Mouse (Mus musculus): ENCODE data around the gene P3h4. TPM values are rescaled to one million over a fixed set of nuclear protein-coding genes. Genes with fewer than 3 reads are reported as not detected.

Gene P3h4
- polyA plus RNA-seq, 1 experiment from 2014 or later, result 34.3 TPM

DNA sequence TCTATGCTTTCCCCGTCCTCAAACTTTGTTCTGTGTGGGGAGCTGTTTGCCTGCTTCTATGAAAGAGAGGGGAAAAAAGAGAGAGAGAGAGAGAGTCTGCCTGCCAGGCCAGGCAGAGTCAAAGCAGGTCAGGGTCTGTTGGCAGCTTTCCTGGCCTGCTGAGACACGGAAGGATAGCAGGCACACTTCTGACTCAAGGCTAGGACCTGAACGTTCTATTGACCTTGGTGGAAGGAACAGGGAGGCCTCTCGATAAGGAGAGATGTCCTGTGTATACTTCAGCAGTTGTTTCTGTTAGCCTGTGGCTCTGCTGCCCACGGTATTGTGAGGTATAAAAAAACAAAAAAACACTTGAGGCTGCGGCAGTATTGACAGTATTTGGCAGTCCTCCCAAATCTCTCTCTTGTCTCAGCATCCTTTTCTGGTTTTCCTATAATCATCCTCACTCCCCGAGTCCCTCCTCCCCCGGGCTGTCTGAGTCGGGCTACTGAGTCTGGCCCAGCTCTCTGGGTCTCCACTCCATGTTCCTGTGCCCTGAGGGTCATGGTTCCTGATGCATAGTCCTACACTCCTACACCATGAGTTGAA, 14.1 kb upstream of the P3h4 start:
- no peak overlapping the region for H3K4me3 ChIP-seq
- H3K36me3 ChIP-seq, result peaks cover 31% of the 10 kb centered on the region
- no peak overlapping the region for H3K4me2 ChIP-seq (replicated peaks)
- peaks cover 3% of the 10 kb centered on the region for H3K4me1 ChIP-seq
- WGBS, result 83% methylated on average over 9 of the region's 9 CpGs
- no peak for ATAC-seq (ENCODE audit: low FRiP score)
- no peak overlapping the region for H3K9ac ChIP-seq
- no peaks in the 10 kb centered on the region for H3K9me3 ChIP-seq (replicated peaks)
- H3K27me3 ChIP-seq, result no peaks in the 10 kb centered on the region
- no peak overlapping the region for H3K27ac ChIP-seq

DNA sequence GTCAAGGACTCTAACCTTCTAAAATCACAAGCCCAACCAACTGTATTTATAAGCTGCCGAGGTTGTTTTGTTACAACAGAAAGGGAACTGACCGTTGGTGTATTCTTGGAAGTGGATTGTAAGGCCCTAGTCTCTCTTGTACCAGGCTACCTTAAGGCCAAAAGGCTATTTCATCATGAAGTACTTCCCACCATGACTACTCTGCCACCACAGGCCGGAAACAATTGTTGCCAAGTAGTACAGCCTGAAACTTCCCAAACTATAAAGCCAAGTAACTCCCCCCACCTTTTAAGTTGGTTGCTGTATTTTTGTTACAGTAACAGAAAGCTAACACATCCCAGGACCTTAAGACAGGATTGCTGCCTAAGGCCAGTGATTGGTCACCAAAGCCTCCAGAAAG, 12.2 kb upstream of the P3h4 start:
- no peak for ATAC-seq (ENCODE audit: low FRiP score)
- H3K27me3 ChIP-seq, result no peaks in the 10 kb centered on the region
- H3K4me1 ChIP-seq, result peaks cover 5% of the 10 kb centered on the region
- no peak overlapping the region for H3K9ac ChIP-seq
- no peaks in the 10 kb centered on the region for H3K9me3 ChIP-seq (replicated peaks)
- no peak overlapping the region for H3K4me2 ChIP-seq (replicated peaks)
- WGBS, result 90% methylated on average over 3 of the region's 3 CpGs
- no peak overlapping the region for H3K4me3 ChIP-seq
- peaks cover 31% of the 10 kb centered on the region for H3K36me3 ChIP-seq
- no peak overlapping the region for H3K27ac ChIP-seq

DNA sequence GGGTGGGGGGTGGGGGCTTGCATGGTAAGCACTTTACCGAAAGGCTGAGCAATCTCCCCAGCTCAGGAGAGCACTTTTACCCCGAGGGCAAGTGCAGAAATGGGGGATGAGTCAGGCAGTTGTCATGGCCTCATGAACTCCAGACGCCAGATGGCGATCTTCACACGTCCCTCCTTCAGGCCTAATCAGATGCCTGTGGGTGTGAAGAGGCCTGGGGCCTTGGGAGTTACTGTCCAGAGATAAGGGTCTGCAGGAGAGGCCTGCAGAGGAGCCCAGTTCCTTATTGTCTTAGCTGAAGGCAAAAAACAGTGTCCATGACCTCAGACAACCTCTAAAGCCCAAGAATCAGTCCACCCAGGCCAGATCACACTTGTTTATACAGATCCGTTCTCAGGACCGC, 11.2 kb upstream of the P3h4 start:
- H3K27me3 ChIP-seq, result no peaks in the 10 kb centered on the region
- H3K4me3 ChIP-seq, result no peak overlapping the region
- H3K36me3 ChIP-seq, result peaks cover 31% of the 10 kb centered on the region
- no peak overlapping the region for H3K27ac ChIP-seq
- 36% methylated on average over 7 of the region's 7 CpGs for WGBS
- no peak for ATAC-seq (ENCODE audit: low FRiP score)
- H3K4me2 ChIP-seq (replicated peaks), result no peak overlapping the region
- H3K9me3 ChIP-seq (replicated peaks), result no peaks in the 10 kb centered on the region
- peaks cover 9% of the 10 kb centered on the region for H3K4me1 ChIP-seq
- peak overlapping the region; percentile 23; the same call in 1 of the 2 replicates for H3K9ac ChIP-seq

DNA sequence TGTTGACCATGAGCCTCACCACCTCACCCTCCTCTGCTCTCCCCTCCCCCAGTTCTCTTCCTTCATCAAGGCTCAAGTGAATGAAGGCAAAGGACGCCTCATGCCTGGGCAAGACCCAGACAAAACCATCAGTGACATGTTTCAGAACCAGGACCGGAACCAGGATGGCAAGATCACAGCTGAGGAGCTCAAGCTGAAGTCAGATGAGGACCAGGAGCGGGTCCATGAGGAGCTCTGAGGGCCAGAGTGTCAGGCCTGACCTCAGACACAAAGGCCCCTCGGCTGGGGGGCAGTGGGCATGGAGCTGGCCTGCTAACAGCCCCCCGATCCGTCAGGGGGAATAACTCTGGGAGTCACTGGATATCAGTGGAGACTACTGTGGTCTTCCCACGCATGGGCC, 9.2 kb upstream of the P3h4 start:
- Histone ChIP-seq H3K4me1 (peaks cover 9% of the 10 kb centered on the region), H3K36me3 (0 out of 2 replicates have a peak, but pooled peaks cover 13% of the 10 kb centered on the region), H3K4me2 (replicated peaks) (no peak overlapping the region), H3K27me3 (no peaks in the 10 kb centered on the region), H3K9ac (no peak overlapping the region), H3K27ac (no peak overlapping the region), H3K9me3 (replicated peaks) (no peaks in the 10 kb centered on the region), H3K4me3 (no peak overlapping the region)
- ATAC-seq (ENCODE audit: low FRiP score), result no peak
- WGBS, result 86% methylated on average over 7 of the region's 7 CpGs

DNA sequence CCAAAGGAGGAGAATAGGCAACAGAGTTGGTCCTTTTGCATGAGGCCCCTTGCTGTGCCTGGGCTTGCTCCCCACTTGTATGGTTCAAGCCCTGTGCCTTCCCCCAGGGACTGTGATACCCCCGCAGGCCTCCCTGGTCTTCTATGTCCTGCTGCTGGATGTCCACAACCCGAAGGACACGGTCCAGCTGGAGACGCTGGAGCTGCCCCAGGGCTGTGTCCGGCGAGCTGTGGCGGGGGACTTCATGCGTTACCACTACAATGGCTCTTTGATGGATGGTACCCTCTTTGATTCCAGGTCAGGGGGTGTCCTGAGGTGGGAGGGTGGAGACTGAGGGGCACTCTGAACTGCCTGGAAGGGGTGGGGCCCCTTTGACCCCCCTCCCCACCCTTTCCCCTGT, 6.9 kb upstream of the P3h4 start:
- WGBS, result 40% methylated on average over 8 of the region's 8 CpGs
- H3K27me3 ChIP-seq, result peaks cover 5% of the 10 kb centered on the region; the same call in 1 of the 2 replicates
- no peak for ATAC-seq (ENCODE audit: low FRiP score)

DNA sequence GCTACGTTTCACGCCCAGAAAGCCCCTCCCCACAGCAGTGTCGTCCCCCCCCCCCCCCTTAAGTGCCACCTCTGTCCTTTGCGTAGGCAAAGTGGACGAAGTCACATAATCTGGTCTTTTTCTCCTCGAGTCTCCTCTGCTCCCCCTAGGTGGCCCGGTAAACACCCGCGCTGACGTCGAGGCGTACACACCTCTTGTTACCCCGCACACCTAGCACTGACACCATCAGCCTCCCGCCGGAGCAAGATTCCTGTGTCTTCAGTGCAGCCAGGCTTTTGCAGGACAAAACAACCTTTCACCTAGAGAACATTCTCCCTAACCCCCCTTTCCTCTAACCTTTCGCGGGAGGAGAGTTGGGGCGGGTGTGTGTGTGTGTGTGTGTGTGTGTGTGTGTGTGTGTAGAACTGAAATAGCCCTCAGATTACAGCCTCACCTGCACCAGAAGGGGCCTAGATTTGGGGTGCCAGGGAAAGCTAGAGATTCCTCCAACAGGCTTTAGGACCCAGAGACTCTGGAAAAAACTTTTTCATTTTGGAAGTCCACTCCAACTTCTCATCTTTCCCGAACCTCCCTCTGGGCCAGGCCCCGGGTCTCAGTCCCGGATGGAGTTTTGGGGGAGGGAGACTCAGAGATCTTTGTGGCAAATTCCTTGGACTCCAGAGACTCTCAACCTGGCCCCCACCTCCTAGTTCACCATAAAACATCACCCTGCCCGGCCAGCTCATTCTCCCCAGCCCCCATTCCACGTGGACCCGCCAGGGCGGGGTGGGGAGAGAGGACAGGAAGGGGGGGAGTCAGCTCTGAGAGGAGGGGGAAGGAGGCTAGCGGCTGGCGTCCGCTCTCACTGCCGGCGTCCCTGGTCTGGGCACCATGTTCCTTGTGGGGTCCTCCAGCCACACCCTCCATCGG, 532 bp upstream of the P3h4 start, which contains the start of gene Fkbp10:
TSS of gene Fkbp10 (plus strand) at position 784 of the 909 bp plus-strand sequence.
- H3K27ac ChIP-seq, result peak within 1 kb of the TSS; percentile 68
- H3K4me2 ChIP-seq (replicated peaks), result peak within 1 kb of the TSS; percentile 63
- peak within 1 kb of the TSS; percentile 51 for H3K4me3 ChIP-seq
- no peaks in the 10 kb centered on the region for H3K36me3 ChIP-seq
- no peaks in the 10 kb centered on the region for H3K9me3 ChIP-seq (replicated peaks)
- peak within 1 kb of the TSS; percentile 63 for H3K9ac ChIP-seq
- peaks cover 35% of the 10 kb centered on the region for H3K27me3 ChIP-seq
- H3K4me1 ChIP-seq, result peaks cover 20% of the 10 kb centered on the region
- WGBS, result under 1% methylated on average over 31 of the region's 31 CpGs
- ATAC-seq (ENCODE audit: low FRiP score), result peak; percentile 38

More for the DNA sequence above, 6.9 kb upstream of the P3h4 start:
- no peak overlapping the region for H3K4me2 ChIP-seq (replicated peaks)
- peaks cover 9% of the 10 kb centered on the region for H3K4me1 ChIP-seq
- no peak overlapping the region for H3K4me3 ChIP-seq
- H3K27ac ChIP-seq, result no peak overlapping the region
- H3K9me3 ChIP-seq (replicated peaks), result no peaks in the 10 kb centered on the region
- H3K9ac ChIP-seq, result no peak overlapping the region
- 0 out of 2 replicates have a peak, but pooled peaks cover 13% of the 10 kb centered on the region for H3K36me3 ChIP-seq

DNA sequence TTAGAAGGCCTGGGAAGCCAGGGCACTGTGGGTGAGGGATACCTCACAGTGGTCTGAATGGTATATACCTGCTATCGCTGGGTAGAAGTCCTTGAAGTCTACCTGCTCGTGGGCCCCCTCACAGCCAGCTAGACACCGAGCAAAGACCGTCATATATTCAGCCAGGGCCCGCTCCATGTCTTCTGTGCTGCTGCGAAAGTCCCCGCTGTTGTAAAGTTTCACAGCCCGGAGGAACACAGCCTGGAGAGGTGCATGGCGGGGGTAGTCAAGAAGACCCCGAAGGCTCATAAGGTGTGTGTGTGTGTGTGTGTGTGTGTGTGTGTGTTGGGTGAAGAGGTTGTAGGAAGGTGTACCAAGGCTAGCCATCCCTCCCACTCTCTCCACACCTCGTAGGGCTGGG, 1.1 kb downstream of the P3h4 start:
- Histone ChIP-seq H3K4me1 (peaks cover 20% of the 10 kb centered on the region), H3K9ac (peak overlapping the region; percentile 63), H3K9me3 (replicated peaks) (no peaks in the 10 kb centered on the region), H3K36me3 (0 out of 2 replicates have a peak, but pooled peaks cover 3% of the 10 kb centered on the region), H3K27me3 (peaks cover 35% of the 10 kb centered on the region), H3K27ac (no peak overlapping the region), H3K4me3 (peak overlapping the region; percentile 51), H3K4me2 (replicated peaks) (peak overlapping the region; percentile 63)
- WGBS, result 85% methylated on average over 10 of the region's 11 CpGs
- 0 out of 2 replicates have a peak, but pooled peaks have one; percentile 6 for ATAC-seq (ENCODE audit: low FRiP score)

DNA sequence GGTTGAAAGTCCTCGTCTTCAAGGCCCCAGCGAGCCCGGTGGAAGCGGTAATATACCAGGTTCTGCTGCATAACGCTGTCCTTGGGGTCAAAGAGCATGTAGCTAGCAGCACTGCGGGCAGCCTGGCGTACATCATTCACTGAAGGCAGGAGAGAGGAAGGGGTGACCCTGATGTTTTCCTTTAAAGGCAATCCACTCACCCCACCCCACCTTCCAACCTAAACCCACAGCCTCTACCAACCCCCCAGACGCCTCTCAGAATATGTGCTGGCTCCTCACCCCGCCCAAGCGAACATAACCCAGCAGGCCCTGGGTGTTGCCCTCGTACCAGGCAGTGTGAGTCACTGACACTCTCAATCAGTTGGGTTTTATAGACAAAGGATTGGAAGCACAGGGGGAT, 2.9 kb downstream of the P3h4 start:
- Histone ChIP-seq H3K9me3 (replicated peaks) (no peaks in the 10 kb centered on the region), H3K4me2 (replicated peaks) (no peak overlapping the region), H3K27me3 (peaks cover 31% of the 10 kb centered on the region), H3K4me1 (peaks cover 20% of the 10 kb centered on the region), H3K9ac (no peak overlapping the region), H3K36me3 (0 out of 2 replicates have a peak, but pooled peaks cover 6% of the 10 kb centered on the region), H3K27ac (no peak overlapping the region), H3K4me3 (no peak overlapping the region)
- 80% methylated on average over 11 of the region's 11 CpGs for WGBS
- no peak for ATAC-seq (ENCODE audit: low FRiP score)

DNA sequence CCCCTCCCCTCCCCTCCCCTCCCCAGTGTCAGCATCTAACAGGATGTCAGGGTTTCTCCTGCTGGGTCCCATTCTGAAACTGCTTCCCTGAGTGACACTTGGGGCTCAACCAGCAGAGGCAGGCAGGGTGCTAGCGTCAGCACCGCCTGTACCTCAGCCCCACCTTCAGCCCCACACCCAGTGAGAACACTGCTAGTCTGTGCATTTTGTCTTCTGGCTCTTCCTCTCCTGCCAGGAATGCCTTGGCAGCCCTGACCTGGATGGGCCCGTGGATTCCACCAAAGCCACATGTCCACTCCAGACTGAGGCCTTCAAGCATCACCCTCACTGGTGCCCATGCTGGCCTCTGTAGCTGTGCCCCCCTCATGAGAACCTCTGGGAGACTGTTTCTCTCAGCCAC, 5.0 kb downstream of the P3h4 start:
- no peak overlapping the region for H3K4me3 ChIP-seq
- no peak overlapping the region for H3K9ac ChIP-seq
- 0 out of 2 replicates have a peak, but pooled peaks cover 6% of the 10 kb centered on the region for H3K36me3 ChIP-seq
- H3K4me1 ChIP-seq, result peaks cover 15% of the 10 kb centered on the region
- H3K27me3 ChIP-seq, result peaks cover 11% of the 10 kb centered on the region; the same call in 1 of the 2 replicates
- WGBS, result 79% methylated on average over 3 of the region's 3 CpGs
- H3K4me2 ChIP-seq (replicated peaks), result no peak overlapping the region
- H3K27ac ChIP-seq, result no peak overlapping the region
- no peak for ATAC-seq (ENCODE audit: low FRiP score)
- no peaks in the 10 kb centered on the region for H3K9me3 ChIP-seq (replicated peaks)

DNA sequence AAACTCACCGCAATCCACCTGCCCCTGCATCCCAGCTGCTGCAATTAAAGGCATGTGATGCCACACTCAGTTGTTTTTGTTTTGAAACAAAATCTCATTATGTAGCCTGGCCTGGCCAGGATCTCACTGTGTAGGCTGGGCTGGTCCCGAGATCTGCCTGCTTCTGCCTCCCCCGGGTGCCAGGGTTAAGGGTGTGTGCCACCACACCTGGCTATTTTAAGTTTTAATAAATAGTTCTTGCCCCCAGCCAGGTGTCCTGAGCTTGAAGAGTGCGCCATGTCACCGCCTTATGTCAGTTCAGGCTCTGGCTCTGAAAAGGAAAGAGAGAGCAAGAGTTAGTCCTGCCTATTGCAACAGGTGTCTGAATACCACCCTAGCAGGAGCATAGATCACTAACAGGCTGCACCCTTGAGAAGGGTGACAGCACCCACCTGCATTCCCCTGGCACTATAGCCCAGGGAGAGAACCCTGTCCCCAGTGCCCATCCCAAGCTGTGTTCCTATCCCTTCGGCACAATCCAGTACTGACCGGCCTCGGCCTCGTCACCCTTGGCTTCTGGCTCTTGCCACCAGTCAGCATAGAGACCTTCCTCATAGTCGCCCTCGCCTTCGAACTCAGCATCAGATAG, 5.7 kb downstream of the P3h4 start:
- no peak for ATAC-seq (ENCODE audit: low FRiP score)
- Histone ChIP-seq H3K27ac (no peak overlapping the region), H3K4me1 (peaks cover 13% of the 10 kb centered on the region), H3K9ac (no peak overlapping the region), H3K4me3 (no peak overlapping the region), H3K9me3 (replicated peaks) (no peaks in the 10 kb centered on the region), H3K36me3 (0 out of 2 replicates have a peak, but pooled peaks cover 6% of the 10 kb centered on the region), H3K4me2 (replicated peaks) (no peak overlapping the region), H3K27me3 (peaks cover 7% of the 10 kb centered on the region; the same call in 1 of the 2 replicates)
- WGBS, result 89% methylated on average over 12 of the region's 12 CpGs

DNA sequence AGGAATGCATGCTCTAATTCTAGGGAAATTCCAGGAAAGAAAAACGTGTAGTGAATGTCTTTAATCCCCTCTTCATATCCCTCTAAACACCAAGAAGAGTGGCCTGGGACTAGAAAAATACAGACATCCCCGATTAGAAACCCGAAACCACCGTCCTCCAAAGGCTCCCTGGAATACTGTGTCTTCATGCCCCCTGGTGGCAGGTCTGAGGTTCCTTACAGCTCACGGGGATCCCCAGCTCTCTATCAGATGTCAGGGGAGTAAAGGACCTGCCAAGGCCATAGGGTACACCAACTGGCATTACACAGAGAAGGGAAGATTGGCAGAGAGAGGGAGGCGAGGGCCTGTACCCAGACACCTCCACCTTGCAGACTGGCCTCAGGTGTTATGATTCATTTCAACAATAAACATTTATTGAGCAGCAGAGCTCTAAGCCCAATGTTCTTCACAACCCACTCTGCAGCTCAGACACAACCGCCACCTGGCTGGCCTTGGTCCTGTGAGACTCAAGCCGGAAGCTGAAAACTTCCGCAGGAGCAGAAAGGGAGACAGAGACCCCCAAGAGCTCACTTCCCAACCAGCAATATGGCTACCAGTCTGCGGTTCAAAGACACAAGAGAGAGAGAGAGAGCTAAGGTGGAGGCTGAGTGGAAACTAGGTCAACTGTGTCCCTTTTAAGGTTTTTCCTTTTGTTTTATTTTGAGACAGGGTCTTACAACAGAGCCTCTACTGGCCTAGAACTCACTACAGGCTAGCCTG, 6.4 kb downstream of the P3h4 start:
- Histone ChIP-seq H3K36me3 (0 out of 2 replicates have a peak, but pooled peaks cover 6% of the 10 kb centered on the region), H3K9ac (no peak overlapping the region), H3K4me2 (replicated peaks) (no peak overlapping the region), H3K4me3 (no peak overlapping the region), H3K27me3 (0 out of 2 replicates have a peak, but pooled peaks cover 1% of the 10 kb centered on the region), H3K4me1 (peaks cover 13% of the 10 kb centered on the region), H3K27ac (no peak overlapping the region), H3K9me3 (replicated peaks) (no peaks in the 10 kb centered on the region)
- 48% methylated on average over 10 of the region's 10 CpGs for WGBS
- no peak for ATAC-seq (ENCODE audit: low FRiP score)

Measured in hindbrain, embryonic 12.5 days (tissue).